Mouse (Mus musculus) ES-Bruce4 (cell line): ENCODE data around the gene Abcb8.

Source experiments
- CTCF ChIP-seq: IDR thresholded peaks from one replicate; pipeline ENCODE4 v1.8.1; 2011; ENCODE audit warnings: low read depth, low read length
- POLR2A ChIP-seq: IDR thresholded peaks from one replicate; pipeline ENCODE4 v1.8.1; 2011; ENCODE audit warnings: low read length; ENCODE audit not compliant: insufficient read depth

DNA sequence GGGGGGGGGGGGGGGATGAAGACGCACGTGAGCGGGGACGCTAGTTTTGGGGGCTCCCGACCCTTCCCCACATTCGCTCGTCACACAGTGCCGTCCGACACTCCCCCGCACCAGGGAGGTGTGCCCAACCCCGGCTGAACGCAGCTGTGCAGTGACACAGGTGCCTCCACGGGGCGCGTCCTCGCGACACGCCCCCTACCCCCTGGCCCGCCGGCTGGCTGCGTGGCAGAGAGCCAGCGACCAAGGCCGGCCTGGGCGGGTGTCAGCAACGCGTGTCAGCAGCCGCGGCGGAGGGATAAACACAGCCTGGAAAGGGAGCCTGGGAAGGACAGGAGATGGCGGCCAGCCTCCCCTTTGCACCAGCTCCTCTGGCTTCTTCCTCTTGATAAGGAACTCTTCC lies 44.9 kb upstream of the Abcb8 start:
- no peak for TF ChIP-seq CTCF
- TF ChIP-seq POLR2A, result no peak
